Mouse (Mus musculus) adipose tissue, adult 10 weeks (tissue): ENCODE results near the gene Plek2. TPM values are rescaled to one million over a fixed set of nuclear protein-coding genes. Genes with fewer than 3 reads are reported as not detected.

Experiments used
- polyA plus RNA-seq: library from polyadenylated mRNA; stranded (reverse); fragments of 350-450 nt; fragmentation: Illumina TruSeq; extraction: RNeasy Lipid Tissue Mini Kit (QIAGEN cat#74804); gene quantifications from one replicate; pipeline ENCODE4 v1.2.3, GENCODE M21; 2014; ENCODE audit warnings: low read depth, low replicate concordance

The Plek2 gene
- 28.0 TPM for polyA plus RNA-seq

DNA sequence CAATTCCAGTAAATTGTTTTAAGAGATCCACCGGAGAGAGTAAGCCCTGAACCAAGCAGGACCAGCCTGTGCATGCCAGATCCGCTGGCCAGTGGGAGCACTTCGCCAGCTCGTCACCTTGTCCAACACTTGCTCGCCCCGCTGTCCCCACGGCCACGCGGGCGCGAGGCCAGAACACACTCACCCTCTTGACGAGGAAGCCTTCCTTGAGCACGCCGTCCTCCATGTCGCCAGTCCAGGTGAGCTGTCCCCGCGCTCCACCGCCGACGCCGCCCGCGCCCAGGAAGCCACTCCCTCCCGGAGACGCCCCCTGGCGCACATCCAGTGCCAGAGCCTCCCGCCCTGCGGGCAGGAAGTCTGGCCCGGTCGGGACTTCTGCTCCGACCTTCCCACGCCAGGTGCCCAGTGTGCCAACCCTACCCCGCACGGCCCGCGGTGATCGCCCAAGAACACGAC is at the start of gene Plek2:
Gene Plek2 (minus strand): TSS at position 258 of the 456 bp plus-strand sequence.

DNA sequence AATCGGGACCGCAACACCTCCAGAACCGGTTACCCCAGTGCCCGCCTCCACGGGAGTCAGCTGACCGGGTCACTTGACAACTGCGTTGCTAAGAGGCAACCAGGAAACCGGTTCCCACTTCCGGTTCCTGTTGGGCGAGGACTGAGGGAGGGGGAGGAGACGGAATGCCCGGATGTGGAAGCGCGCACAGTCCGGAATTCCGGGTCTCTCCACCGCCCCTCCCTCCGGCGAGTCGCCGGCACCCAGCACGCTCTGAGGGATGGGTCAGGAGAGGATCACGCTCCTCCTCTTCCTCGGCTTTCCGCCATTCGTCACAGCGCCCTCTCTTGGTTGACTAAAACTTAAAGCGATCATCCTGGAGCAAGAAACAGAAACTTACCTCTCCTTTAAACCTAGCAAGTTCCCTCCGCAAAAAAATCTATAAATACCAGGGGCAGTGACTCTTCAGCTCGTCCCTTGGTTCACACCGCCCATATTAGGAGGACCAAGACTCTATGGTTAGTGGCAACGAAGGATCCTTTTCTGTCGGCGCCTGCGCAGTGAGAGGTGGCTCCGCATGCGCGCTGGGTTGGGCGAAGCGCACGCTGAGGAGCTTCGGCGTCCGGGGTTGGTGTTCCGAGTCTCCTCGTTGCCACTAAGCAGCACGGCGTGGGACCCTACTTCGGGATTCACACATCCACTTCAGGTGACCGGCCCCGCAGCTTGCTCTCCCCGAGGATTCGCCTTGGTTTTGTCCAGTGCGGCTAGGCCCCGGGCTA is 45.1 kb downstream of the Plek2 start, which contains the start of the genes Atp6v1d and Eif2s1:
Gene Atp6v1d (minus strand): TSS at position 143 of the 758 bp plus-strand sequence.
Gene Eif2s1 (plus strand): TSS at position 324 of the 758 bp plus-strand sequence.

Other genes starting within 250 kb of the Plek2 start
- gene Fam71d, start 215.4 kb downstream of the Plek2 start, polyA plus RNA-seq, result 15.8 TPM
- 19.6 TPM for gene Mpp5, start 158.1 kb downstream of the Plek2 start, polyA plus RNA-seq
- gene Atp6v1d, start 45.3 kb downstream of the Plek2 start, polyA plus RNA-seq, result 89.6 TPM
- 38.2 TPM for gene Eif2s1, start 45.1 kb downstream of the Plek2 start, polyA plus RNA-seq
- gene Tmem229b, start 100.7 kb upstream of the Plek2 start, polyA plus RNA-seq, result 29.5 TPM
- 14.1 TPM for gene Plekhh1, start 122.2 kb upstream of the Plek2 start, polyA plus RNA-seq
- 21.5 TPM for gene Pigh, start 182.7 kb upstream of the Plek2 start, polyA plus RNA-seq
- 31.5 TPM for gene Arg2, start 223.8 kb upstream of the Plek2 start, polyA plus RNA-seq